Comparison of ENCODE assay signal across 9 mouse cellular contexts in genomic region chr4:152131809-152132771, GRCm38 (mm10). TPM values are rescaled to one million over a fixed set of nuclear protein-coding genes. Genes with fewer than 3 reads are reported as not detected.
A peak's percentile ranks its signal among the peaks of the same experiment; 100 is the strongest.
DNase-seq lines count a peak whose midpoint lies in the region; ATAC-seq and TF ChIP-seq lines count a peak whose summit lies in the region.
"Had no signal": no experiment of that assay in that cellular context is flagged by ENCODE, and none has a peak within 500 bp of the region (broad histone marks: within the 10 kb centered on the region; RNA-seq: fewer than 3 reads in every experiment).

No protein-coding gene starts in this region.

- H3K9me3 ChIP-seq in embryonic facial prominence, embryonic 15.5 days (replicated peaks): no peaks in the 10 kb centered on the region
- no peaks in the 10 kb centered on the region for H3K9me3 ChIP-seq in limb, embryonic 10.5 days (replicated peaks)

- WGBS in liver, adult 2 months: 26% methylated on average over 50 of the region's 50 CpGs
- 6% methylated on average over 50 of the region's 50 CpGs for WGBS in embryonic facial prominence, embryonic 15.5 days
- 5% methylated on average over 50 of the region's 50 CpGs for WGBS in limb, embryonic 10.5 days

- H3K36me3 ChIP-seq in liver, adult 2 months (ENCODE audit: control insufficient read depth, insufficient read depth, low read length): no peaks in the 10 kb centered on the region
- no peaks in the 10 kb centered on the region for H3K36me3 ChIP-seq in embryonic facial prominence, embryonic 15.5 days
- H3K36me3 ChIP-seq in limb, embryonic 10.5 days: no peaks in the 10 kb centered on the region

- H3K4me1 ChIP-seq in liver, adult 2 months (ENCODE audit: control insufficient read depth, insufficient read depth, low read length): no peaks in the 10 kb centered on the region; the same call in 1 of the 2 replicates
- H3K4me1 ChIP-seq in embryonic facial prominence, embryonic 15.5 days: peaks cover 26% of the 10 kb centered on the region
- peaks cover 48% of the 10 kb centered on the region for H3K4me1 ChIP-seq in limb, embryonic 10.5 days

- ATAC-seq in embryonic facial prominence, embryonic 15.5 days (ENCODE audit: insufficient number of reproducible peaks, low FRiP score, low TSS enrichment, low read depth): 0 out of 2 replicates have a peak, but pooled peaks have one; percentile 18

- intact Hi-C loops in gastrocnemius, postnatal 14 days (cut with DNase I; ENCODE audit: low total_unique reads): no loop called here

- 0 out of 2 replicates have a peak overlapping the region, but pooled peaks have one; percentile 19 for H3K9ac ChIP-seq in liver, adult 2 months (ENCODE audit: low read depth, low read length)
- no peak overlapping the region for H3K9ac ChIP-seq in embryonic facial prominence, embryonic 15.5 days

- TF ChIP-seq POLR2A in liver, adult 2 months (IDR thresholded peaks at IDR 0.05; ENCODE audit: extremely low read depth, insufficient read depth, low read length): no peak

- no peaks in the 10 kb centered on the region for H3K79me2 ChIP-seq in liver, adult 2 months (ENCODE audit: control insufficient read depth, insufficient read depth, low read length)

- H3K27ac ChIP-seq in liver, adult 2 months (replicated peaks; ENCODE audit: insufficient read depth, low read depth, low read length): no peak overlapping the region
- no peak overlapping the region for H3K27ac ChIP-seq in embryonic facial prominence, embryonic 15.5 days (replicated peaks)
- peak overlapping the region; percentile 75 for H3K27ac ChIP-seq in limb, embryonic 10.5 days

- no peak for TF ChIP-seq CTCF in liver, adult 2 months (IDR thresholded peaks at IDR 0.05; ENCODE audit: low read depth, low read length)

- peak overlapping the region; percentile 39; the same call in 1 of the 2 replicates for H3K4me3 ChIP-seq in liver, adult 2 months (ENCODE audit: insufficient read depth, low read depth, low read length)
- H3K4me3 ChIP-seq in embryonic facial prominence, embryonic 15.5 days (replicated peaks): peak overlapping the region; percentile 49
- H3K4me3 ChIP-seq in limb, embryonic 10.5 days: peak overlapping the region; percentile 48

- peak overlapping the region; percentile 90 for H3K4me2 ChIP-seq in embryonic facial prominence, embryonic 15.5 days (replicated peaks)

- no peaks in the 10 kb centered on the region for H3K27me3 ChIP-seq in liver, adult 2 months (ENCODE audit: control insufficient read depth, insufficient read depth, low read length)
- H3K27me3 ChIP-seq in embryonic facial prominence, embryonic 15.5 days: peaks cover 74% of the 10 kb centered on the region
- peaks cover 96% of the 10 kb centered on the region for H3K27me3 ChIP-seq in limb, embryonic 10.5 days (ENCODE audit: low read depth, poor library complexity, severe bottlenecking)

- no peak for DNase-seq in liver, adult 2 months (ENCODE audit: extremely low read depth, low read depth, low spot score)
- no peak for DNase-seq in liver
- peak; percentile 73 for DNase-seq in limb, embryonic 10.5 days (ENCODE audit: low spot score)
- DNase-seq in retina, postnatal 1 day: peak; percentile 98
- DNase-seq in T-cell, adult 2 months (ENCODE audit: low spot score): no peak
- no peak for DNase-seq in gastrocnemius, postnatal 14 days
- DNase-seq in cerebellum, postnatal 10 days: no peak
- DNase-seq: adrenal gland, adult 8-10 months had no signal

RNA-seq across cellular contexts. Expression of gene Tnfrsf25, which starts 16.4 kb away (rescaled TPM):
- total RNA-seq in liver, adult 2 months (2014; rRNA removed): 0.13 and 0.28 TPM in 2 replicates
- polyA plus RNA-seq in liver, adult 2 months (2012; rRNA removed): 0.54 and 0.72 TPM in 2 replicates
- polyA plus RNA-seq in embryonic facial prominence, embryonic 15.5 days (2015; fragmentation: Nextera tagmentation; extraction: Ambion mirVana): 1.5 and 2.0 TPM in 2 replicates
- 0.67 and 0.75 TPM in 2 replicates for polyA plus RNA-seq in limb, embryonic 10.5 days (2016; fragmentation: Nextera tagmentation; extraction: Ambion mirVana)
- total RNA-seq in gastrocnemius, postnatal 14 days (2021): 1 to 10 TPM in 1 of 2 experiments, under 1 TPM in 1; 0.74 to 1.1 TPM

RNA-seq across cellular contexts. Expression of gene Espn, which starts 20.1 kb away (rescaled TPM):
- total RNA-seq in liver, adult 2 months (2014; rRNA removed): 0.20 and 0.28 TPM in 2 replicates
- polyA plus RNA-seq in liver, adult 2 months (2012; rRNA removed): 0.47 and 1.4 TPM in 2 replicates
- 7.5 TPM in 2 replicates for polyA plus RNA-seq in embryonic facial prominence, embryonic 15.5 days (2015; fragmentation: Nextera tagmentation; extraction: Ambion mirVana)
- polyA plus RNA-seq in limb, embryonic 10.5 days (2016; fragmentation: Nextera tagmentation; extraction: Ambion mirVana): 2.9 and 3.2 TPM in 2 replicates
- under 1 TPM; 0.58 to 0.90 TPM for total RNA-seq in gastrocnemius, postnatal 14 days (2021)

RNA-seq across cellular contexts. Expression of gene Hes2, which starts 26.6 kb away (rescaled TPM):
- total RNA-seq in liver, adult 2 months (2014; rRNA removed): not detected in 2 replicates
- polyA plus RNA-seq in liver, adult 2 months (2012; rRNA removed): not detected in 2 replicates
- 1.6 and 1.9 TPM in 2 replicates for polyA plus RNA-seq in embryonic facial prominence, embryonic 15.5 days (2015; fragmentation: Nextera tagmentation; extraction: Ambion mirVana)
- polyA plus RNA-seq in limb, embryonic 10.5 days (2016; fragmentation: Nextera tagmentation; extraction: Ambion mirVana): not detected in 2 replicates
- total RNA-seq in gastrocnemius, postnatal 14 days (2021): not detected
- total RNA-seq: adrenal gland, adult 8-10 months had no signal

RNA-seq across cellular contexts. Expression of gene Acot7, which starts 45.8 kb away (rescaled TPM):
- total RNA-seq in liver, adult 2 months (2014; rRNA removed): 9.3 and 10.7 TPM in 2 replicates
- 18.4 and 20.8 TPM in 2 replicates for polyA plus RNA-seq in liver, adult 2 months (2012; rRNA removed)
- 65.5 and 77.0 TPM in 2 replicates for polyA plus RNA-seq in embryonic facial prominence, embryonic 15.5 days (2015; fragmentation: Nextera tagmentation; extraction: Ambion mirVana)
- 34.8 and 36.7 TPM in 2 replicates for polyA plus RNA-seq in limb, embryonic 10.5 days (2016; fragmentation: Nextera tagmentation; extraction: Ambion mirVana)
- 10 to 100 TPM; 12.5 to 13.2 TPM for total RNA-seq in gastrocnemius, postnatal 14 days (2021)

RNA-seq across cellular contexts. Expression of gene Plekhg5, which starts 59.8 kb away (rescaled TPM):
- total RNA-seq in liver, adult 2 months (2014; rRNA removed): 2.4 and 3.2 TPM in 2 replicates
- 3.2 and 6.6 TPM in 2 replicates for polyA plus RNA-seq in liver, adult 2 months (2012; rRNA removed)
- polyA plus RNA-seq in embryonic facial prominence, embryonic 15.5 days (2015; fragmentation: Nextera tagmentation; extraction: Ambion mirVana): 20.8 and 21.3 TPM in 2 replicates
- 9.5 and 13.3 TPM in 2 replicates for polyA plus RNA-seq in limb, embryonic 10.5 days (2016; fragmentation: Nextera tagmentation; extraction: Ambion mirVana)
- total RNA-seq in gastrocnemius, postnatal 14 days (2021): 10 to 100 TPM; 11.2 to 17.1 TPM

Comparison
In these comparisons a context has a peak if more than half of its experiments do, and no peak if none do; other contexts are left out.
1. DNase-seq: peak in limb, embryonic 10.5 days (single experiment) and retina, postnatal 1 day (single experiment); none in liver, adult 2 months (single experiment), liver (single experiment), T-cell, adult 2 months (single experiment), gastrocnemius, postnatal 14 days (single experiment) and cerebellum, postnatal 10 days (0 of 2).
2. Peak in every context shown above with its lines, with median percentiles within 50 percentile points of each other: H3K4me3 ChIP-seq.